Mouse (Mus musculus) midbrain, embryonic 15.5 days (tissue): ENCODE measurements around the gene Zfp710. TPM values are rescaled to one million over a fixed set of nuclear protein-coding genes. Genes with fewer than 3 reads are reported as not detected.
A peak's percentile ranks its signal among the peaks of the same experiment; 100 is the strongest.

Source experiments
- ATAC-seq: fragments of 200-750 bp; cut with Nextera tagmentation; replicated peaks from 2 replicates; pipeline ENCODE4 v1.8.0; 2017; ENCODE audit warnings: moderate TSS enrichment
- H3K27ac ChIP-seq: fragments of 300-500 bp; sonication (generic); 2 replicates; pipeline ENCODE4 v1.5.1; 2015; ENCODE audit warnings: mild to moderate bottlenecking, inconsistent platforms
- H3K27me3 ChIP-seq: fragments of 300-500 bp; sonication (generic); replicated peaks from 2 replicates; pipeline ENCODE4 v1.6.1; 2015; ENCODE audit warnings: inconsistent platforms
- H3K36me3 ChIP-seq: fragments of 300-500 bp; sonication (generic); replicated peaks from 2 replicates; pipeline ENCODE4 v1.6.1; 2015; ENCODE audit warnings: inconsistent platforms
- H3K4me1 ChIP-seq: fragments of 300-500 bp; sonication (generic); 2 replicates; pipeline ENCODE4 v1.6.1; 2015; ENCODE audit warnings: inconsistent platforms
- H3K4me2 ChIP-seq: fragments of 300-500 bp; sonication (generic); 2 replicates; pipeline ENCODE4 v1.6.1; 2015; ENCODE audit warnings: inconsistent platforms, mild to moderate bottlenecking, moderate library complexity
- H3K4me3 ChIP-seq: fragments of 300-500 bp; sonication (generic); 2 replicates; pipeline ENCODE4 v1.5.1; 2015; ENCODE audit warnings: mild to moderate bottlenecking, inconsistent platforms
- H3K9ac ChIP-seq: fragments of 300-500 bp; sonication (generic); 2 replicates; pipeline ENCODE4 v1.6.1; 2015; ENCODE audit warnings: mild to moderate bottlenecking, inconsistent platforms
- H3K9me3 ChIP-seq: fragments of 300-500 bp; sonication (generic); 2 replicates; pipeline ENCODE4 v1.6.1; 2016; ENCODE audit warnings: inconsistent platforms
- WGBS: fragments of 180-500 bp; shearing (Covaris S2); methylation state at CpG from one replicate; pipeline ENCODE4 v1.1.7; 2015; ENCODE audit warnings: mixed read lengths; 5-methylcytosine and 5-hydroxymethylcytosine counted together
- polyA plus RNA-seq: library from polyadenylated mRNA; unstranded; fragments of >200 nt; fragmentation: Nextera tagmentation; extraction: Ambion mirVana; gene quantifications from 2 replicates; pipeline ENCODE4 v1.2.1, GENCODE M21; 2015

The Zfp710 gene
- polyA plus RNA-seq, 1 experiment from 2014 or later, result 18.0 TPM

DNA sequence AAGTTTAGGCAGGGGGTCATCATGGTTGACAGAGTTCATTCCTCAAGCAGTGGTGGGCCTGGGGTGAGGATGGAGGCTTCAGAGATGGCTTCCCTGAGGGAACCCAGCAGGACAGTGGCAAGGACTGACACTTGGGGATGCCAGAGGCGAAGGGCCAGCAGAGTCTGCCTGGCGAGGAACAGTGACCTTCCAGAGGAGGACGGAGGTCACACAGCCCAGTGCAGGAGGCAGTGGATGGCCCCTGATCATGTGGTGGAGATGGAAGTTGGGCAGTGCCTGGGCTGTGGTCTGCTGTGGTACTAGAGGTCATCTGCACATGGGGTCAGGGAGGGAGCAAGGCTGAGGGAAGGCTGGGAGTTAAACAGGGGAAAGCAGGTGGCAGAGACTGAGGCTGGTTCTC lies 40.6 kb downstream of the Zfp710 start:
- Histone ChIP-seq H3K4me3 (no peak overlapping the region), H3K9me3 (no peaks in the 10 kb centered on the region), H3K9ac (no peak overlapping the region), H3K27ac (no peak overlapping the region), H3K36me3 (no peaks in the 10 kb centered on the region), H3K4me1 (peaks cover 36% of the 10 kb centered on the region), H3K4me2 (no peak overlapping the region), H3K27me3 (no peaks in the 10 kb centered on the region)
- ATAC-seq, result no peak
- WGBS, result 85% methylated on average over 3 of the region's 3 CpGs

DNA sequence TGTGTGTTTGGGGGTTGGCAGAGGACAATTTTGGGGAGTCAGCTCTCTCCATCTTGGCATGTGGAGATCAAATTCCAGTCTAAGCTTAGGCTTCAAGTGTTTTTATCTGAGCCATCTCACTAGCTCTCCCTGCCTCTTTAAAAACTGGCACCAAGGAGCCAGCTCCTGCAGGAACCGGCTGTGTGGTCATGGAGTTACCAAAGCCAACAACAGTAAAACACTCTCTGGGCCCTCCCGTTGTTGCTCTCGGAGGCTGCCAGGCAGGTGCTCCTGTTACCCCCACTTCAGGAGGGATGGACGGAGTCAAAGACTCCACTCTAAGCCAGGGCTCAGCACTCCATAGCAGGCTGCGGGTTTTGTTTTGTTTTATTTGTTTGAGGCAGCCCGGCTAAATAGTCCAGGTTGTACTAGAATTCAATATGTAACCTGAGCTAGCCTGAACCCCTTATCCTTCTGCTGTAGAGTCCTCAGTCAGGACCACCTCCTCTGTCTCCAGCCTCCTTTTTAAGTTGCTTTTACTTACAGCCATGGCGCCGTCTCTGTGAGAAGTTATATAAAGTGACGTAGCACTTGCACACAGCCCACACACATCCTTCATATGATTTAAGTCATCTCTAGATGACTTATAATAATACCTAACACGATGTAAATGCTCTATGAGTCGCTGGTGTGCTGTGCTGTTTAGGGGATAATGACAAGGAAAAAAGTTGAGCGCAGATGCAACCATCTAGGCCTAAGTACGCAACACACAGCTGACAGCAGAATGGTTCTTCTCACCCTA lies 42.3 kb downstream of the Zfp710 start:
- whole genome bisulfite sequencing, result 81% methylated on average over 13 of the region's 13 CpGs
- Histone ChIP-seq H3K4me1 (peaks cover 48% of the 10 kb centered on the region), H3K9me3 (no peaks in the 10 kb centered on the region), H3K27me3 (no peaks in the 10 kb centered on the region), H3K36me3 (no peaks in the 10 kb centered on the region), H3K4me3 (no peak overlapping the region), H3K27ac (no peak overlapping the region), H3K9ac (no peak overlapping the region), H3K4me2 (no peak overlapping the region)
- no peak for ATAC-seq

DNA sequence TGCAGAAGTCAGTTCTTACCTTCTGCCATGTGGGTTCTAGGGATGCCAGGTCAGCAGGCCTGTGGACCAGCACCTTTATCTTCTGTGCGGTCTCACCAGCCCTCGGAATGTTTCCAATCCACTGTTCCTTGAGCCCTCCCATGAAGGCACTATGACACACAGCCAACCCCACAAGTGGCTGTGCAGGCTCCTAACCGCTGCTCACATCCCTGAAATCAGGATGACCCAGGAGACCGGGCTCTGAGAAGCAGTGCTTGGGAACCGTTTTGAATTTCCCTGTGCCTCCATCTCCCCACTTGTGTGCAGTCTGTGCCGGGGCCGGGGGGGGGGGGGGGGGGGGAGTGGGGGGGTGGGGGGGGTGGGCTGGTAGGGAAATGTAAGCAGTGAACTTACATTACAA lies 43.7 kb downstream of the Zfp710 start:
- H3K36me3 ChIP-seq, result no peaks in the 10 kb centered on the region
- H3K4me2 ChIP-seq, result no peak overlapping the region
- no peaks in the 10 kb centered on the region for H3K9me3 ChIP-seq
- no peak overlapping the region for H3K9ac ChIP-seq
- peaks cover 56% of the 10 kb centered on the region for H3K4me1 ChIP-seq
- no peak overlapping the region for H3K27ac ChIP-seq
- ATAC-seq, result no peak
- H3K27me3 ChIP-seq, result no peaks in the 10 kb centered on the region
- 65% methylated on average over 5 of the region's 7 CpGs for WGBS
- H3K4me3 ChIP-seq, result no peak overlapping the region

DNA sequence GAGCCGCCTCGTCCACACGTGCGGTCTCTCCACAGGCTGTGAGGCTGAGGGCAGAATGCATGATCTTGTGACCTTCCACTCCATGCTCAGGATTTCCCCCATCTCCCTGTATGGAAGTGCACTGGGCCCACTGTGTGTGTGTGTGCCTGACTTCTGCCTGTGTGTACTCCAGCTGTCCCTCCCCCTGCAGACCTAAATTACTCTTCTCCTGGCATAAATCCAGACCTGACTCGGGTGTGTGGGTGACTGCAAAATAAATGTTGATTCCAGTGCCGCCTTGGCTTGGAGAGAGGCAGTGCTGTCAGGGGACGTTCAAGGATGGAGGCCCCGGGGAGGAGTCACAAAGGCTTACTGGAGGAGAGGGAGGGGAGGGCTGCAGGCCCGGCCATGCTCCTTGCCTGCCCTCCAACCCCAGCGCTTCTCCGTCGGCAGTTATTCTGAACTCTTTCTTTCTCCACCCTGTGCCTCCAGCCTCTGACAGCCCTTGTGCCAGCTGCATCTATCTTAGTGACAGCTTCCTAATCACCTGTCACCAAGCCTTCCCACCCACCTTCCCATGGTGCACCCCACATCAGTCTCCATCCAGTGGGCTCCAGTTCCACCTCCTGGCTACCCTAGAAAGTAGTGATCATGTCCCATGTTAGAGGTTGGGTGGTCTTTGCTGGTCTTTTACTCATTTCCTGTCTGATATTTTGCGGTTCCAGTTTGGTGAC lies 45.2 kb downstream of the Zfp710 start:
- peaks cover 46% of the 10 kb centered on the region for H3K4me1 ChIP-seq
- H3K9me3 ChIP-seq, result no peaks in the 10 kb centered on the region
- H3K27me3 ChIP-seq, result no peaks in the 10 kb centered on the region
- WGBS, result 9% methylated on average over 13 of the region's 13 CpGs
- no peak overlapping the region; the same call in 1 of the 2 replicates for H3K4me2 ChIP-seq
- H3K36me3 ChIP-seq, result no peaks in the 10 kb centered on the region
- H3K4me3 ChIP-seq, result no peak overlapping the region
- peak overlapping the region; percentile 65 for H3K27ac ChIP-seq
- peak overlapping the region; percentile 11; the same call in 1 of the 2 replicates for H3K9ac ChIP-seq
- ATAC-seq, result peak; percentile 51

DNA sequence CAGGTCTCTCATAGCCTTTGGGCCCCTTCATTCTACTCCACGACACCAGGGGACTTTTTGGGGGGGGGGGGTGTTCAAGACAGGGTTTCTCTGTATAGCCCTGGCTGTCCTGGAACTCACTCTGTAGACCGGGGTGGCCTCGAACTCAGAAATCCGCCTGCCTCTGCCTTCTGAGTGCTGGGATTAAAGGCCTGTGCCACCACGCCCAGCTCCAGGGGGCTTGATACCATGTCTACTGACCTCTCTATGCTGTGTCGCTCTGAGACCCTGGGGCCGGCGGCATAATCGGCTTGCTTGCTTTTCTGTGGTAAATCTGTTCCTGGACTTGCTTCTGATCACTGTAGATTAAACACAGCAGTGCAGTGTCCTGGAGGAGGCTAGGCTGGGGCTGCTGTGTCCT lies 46.6 kb downstream of the Zfp710 start:
- H3K27ac ChIP-seq, result no peak overlapping the region
- H3K4me2 ChIP-seq, result no peak overlapping the region
- H3K9ac ChIP-seq, result no peak overlapping the region
- peaks cover 55% of the 10 kb centered on the region for H3K4me1 ChIP-seq
- no peaks in the 10 kb centered on the region for H3K27me3 ChIP-seq
- H3K4me3 ChIP-seq, result no peak overlapping the region
- no peaks in the 10 kb centered on the region for H3K36me3 ChIP-seq
- H3K9me3 ChIP-seq, result no peaks in the 10 kb centered on the region
- 88% methylated on average over 9 of the region's 9 CpGs for WGBS
- ATAC-seq, result no peak

DNA sequence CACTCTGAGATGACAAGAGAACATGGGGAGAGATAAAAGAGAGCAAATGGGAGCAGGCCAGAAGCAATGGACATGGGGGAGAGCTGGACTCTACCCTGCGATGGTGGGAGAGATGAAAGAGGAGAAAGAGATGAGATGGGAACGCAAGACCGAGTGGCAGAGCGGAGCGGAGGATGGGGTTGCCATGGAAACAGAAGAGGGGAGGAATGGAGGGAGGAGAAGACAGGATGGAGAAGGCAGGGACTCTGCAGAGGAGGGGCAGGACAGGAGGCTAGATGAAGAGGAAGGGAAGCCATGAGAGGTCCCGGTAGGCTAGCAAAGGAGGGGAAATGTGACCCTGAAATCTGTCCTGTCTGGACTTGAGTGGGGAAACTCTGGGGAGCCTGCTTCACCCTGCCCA lies 47.7 kb downstream of the Zfp710 start:
- H3K27me3 ChIP-seq, result no peaks in the 10 kb centered on the region
- H3K4me3 ChIP-seq, result no peak overlapping the region
- no peaks in the 10 kb centered on the region for H3K9me3 ChIP-seq
- no peak overlapping the region for H3K9ac ChIP-seq
- H3K36me3 ChIP-seq, result no peaks in the 10 kb centered on the region
- H3K4me1 ChIP-seq, result peaks cover 66% of the 10 kb centered on the region
- ATAC-seq, result peak; percentile 57
- H3K4me2 ChIP-seq, result 0 out of 2 replicates have a peak overlapping the region, but pooled peaks have one; percentile 9
- WGBS, result 18% methylated on average over 6 of the region's 6 CpGs
- H3K27ac ChIP-seq, result peak overlapping the region; percentile 34

DNA sequence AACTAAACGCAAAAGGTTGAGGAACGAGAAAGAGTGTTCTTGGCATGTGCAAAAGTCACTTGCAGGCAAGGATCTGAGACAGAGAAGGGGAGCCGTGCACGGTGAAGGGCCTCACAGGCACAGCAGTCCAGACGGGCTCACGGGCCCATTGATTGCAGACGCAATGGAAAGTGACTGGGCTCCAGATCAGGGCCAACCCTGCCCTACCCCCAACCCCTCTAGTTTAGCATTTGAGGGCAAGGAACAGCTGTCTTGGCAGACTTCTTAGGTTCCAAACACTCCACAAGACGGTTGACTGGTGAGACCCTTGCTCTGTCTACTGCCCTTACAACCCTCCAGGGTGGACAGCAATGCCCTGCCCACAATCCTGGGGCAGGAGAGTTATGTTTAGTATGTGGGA lies 48.9 kb downstream of the Zfp710 start:
- no peak overlapping the region for H3K4me3 ChIP-seq
- H3K9me3 ChIP-seq, result no peaks in the 10 kb centered on the region
- H3K36me3 ChIP-seq, result no peaks in the 10 kb centered on the region
- peaks cover 66% of the 10 kb centered on the region for H3K4me1 ChIP-seq
- no peak for ATAC-seq
- H3K4me2 ChIP-seq, result no peak overlapping the region
- H3K27me3 ChIP-seq, result no peaks in the 10 kb centered on the region
- no peak overlapping the region for H3K27ac ChIP-seq
- no peak overlapping the region for H3K9ac ChIP-seq
- 82% methylated on average over 8 of the region's 8 CpGs for WGBS

DNA sequence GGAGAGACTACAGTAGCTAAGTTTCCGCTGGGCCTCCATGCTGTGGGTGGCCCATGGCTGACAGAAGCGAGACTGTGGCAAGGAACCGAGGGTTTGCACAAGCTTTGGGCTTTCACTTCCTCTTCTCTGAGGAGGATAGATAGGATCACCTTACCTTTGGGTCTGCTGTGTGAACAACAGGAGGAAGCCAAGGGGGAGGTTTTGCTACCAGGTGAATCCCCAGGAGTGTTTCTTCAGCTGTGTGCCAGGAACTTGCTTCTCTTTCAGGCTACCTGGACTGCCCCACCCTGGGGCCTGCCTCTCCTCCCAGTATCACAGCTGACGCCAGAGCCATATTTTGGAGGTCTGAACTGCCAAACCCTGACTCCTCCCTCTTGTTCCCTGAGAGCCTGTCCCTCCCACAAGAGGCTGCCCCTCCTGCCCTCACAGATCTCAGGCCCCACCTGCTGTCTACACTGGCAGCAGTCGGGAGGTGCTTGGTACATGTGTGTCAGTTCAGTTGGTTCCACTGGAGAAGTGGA lies 50.4 kb downstream of the Zfp710 start:
- ATAC-seq, result no peak
- no peak overlapping the region for H3K4me2 ChIP-seq
- no peaks in the 10 kb centered on the region for H3K36me3 ChIP-seq
- 44% methylated on average over 5 of the region's 5 CpGs for WGBS
- no peak overlapping the region for H3K9ac ChIP-seq
- H3K27me3 ChIP-seq, result no peaks in the 10 kb centered on the region
- no peaks in the 10 kb centered on the region for H3K9me3 ChIP-seq
- no peak overlapping the region; the same call in 1 of the 2 replicates for H3K27ac ChIP-seq
- peaks cover 64% of the 10 kb centered on the region for H3K4me1 ChIP-seq
- no peak overlapping the region for H3K4me3 ChIP-seq

DNA sequence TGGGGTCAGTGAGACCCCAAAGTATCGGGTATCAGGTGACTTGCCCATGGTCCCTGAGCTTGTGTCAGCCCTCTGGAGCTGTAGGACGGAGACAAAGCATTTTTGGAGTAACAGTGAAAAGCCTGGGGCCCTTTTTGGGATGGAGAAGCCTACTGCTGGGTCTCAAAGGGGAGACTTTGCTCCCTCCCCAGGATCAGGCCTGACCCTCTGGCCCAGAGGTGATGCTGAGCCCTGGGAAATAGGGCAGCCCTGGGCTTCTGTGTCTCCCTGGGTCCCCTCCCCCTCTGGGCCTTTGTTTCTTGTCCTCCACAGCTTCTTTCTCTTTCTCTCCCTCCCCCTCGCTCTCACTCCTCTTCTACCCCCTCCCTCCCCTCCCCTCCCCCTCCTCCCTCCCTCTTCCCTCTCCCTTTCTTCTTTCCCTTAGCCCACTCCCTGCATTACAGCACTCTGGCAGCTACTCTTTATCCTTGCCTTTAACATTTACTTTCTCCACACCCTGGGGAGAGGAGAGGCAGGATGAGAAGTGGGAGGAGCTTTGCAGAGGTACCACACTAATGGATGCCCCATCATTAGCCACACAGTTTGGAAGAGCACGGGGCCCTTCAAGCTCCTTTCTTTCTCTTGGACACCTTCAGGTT lies 51.5 kb downstream of the Zfp710 start:
- Histone ChIP-seq H3K4me3 (no peak overlapping the region), H3K27ac (peak overlapping the region; percentile 30), H3K9ac (no peak overlapping the region), H3K27me3 (no peaks in the 10 kb centered on the region), H3K9me3 (no peaks in the 10 kb centered on the region), H3K4me2 (no peak overlapping the region), H3K36me3 (0 out of 2 replicates have a peak, but pooled peaks cover under 1% of the 10 kb centered on the region), H3K4me1 (peaks cover 56% of the 10 kb centered on the region)
- WGBS, result 11% methylated on average over 3 of the region's 4 CpGs
- ATAC-seq, result peak; percentile 31; the same call in 1 of the 2 replicates

DNA sequence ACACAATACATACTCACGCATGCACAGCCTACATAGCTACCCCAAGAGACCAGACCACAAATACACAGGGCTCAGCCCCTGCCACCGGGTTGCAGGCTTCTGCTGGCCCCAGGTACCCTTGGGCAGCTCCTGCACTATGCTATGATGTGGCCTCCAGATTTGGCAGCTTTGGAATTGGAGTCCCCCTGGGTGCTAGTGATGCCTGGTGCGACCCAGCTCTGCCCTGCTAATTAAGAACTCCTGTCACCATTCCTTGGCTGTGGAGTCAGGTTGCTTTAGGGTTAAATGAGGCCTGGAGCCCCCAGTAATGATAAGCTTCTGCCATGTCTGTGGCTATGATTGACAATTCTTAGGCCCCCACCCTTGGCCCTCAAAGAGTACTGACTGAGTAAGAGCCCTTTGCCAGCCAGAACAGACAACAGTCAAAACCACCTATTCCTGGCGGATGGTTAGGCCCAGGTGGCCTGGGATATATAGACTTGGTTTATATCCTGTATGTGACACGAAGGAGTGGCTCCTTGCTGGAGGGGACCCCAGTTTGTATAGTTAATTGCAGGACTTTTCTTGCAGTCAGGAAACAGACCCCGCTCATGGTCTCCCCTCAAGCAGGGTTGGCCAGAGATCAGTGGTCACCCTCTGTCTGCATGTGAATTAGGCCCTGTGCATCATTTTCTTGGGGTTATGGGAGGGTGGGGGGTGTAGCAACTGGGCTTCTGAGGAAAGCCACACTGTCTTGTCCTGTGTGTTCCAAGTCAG lies 52.5 kb downstream of the Zfp710 start:
- Histone ChIP-seq H3K9me3 (no peaks in the 10 kb centered on the region), H3K27ac (peak overlapping the region; percentile 30; the same call in 1 of the 2 replicates), H3K4me1 (peaks cover 46% of the 10 kb centered on the region), H3K4me3 (no peak overlapping the region), H3K27me3 (no peaks in the 10 kb centered on the region), H3K36me3 (peaks cover 3% of the 10 kb centered on the region; the same call in 1 of the 2 replicates), H3K9ac (no peak overlapping the region), H3K4me2 (no peak overlapping the region)
- 56% methylated on average over 6 of the region's 6 CpGs for WGBS
- no peak for ATAC-seq

DNA sequence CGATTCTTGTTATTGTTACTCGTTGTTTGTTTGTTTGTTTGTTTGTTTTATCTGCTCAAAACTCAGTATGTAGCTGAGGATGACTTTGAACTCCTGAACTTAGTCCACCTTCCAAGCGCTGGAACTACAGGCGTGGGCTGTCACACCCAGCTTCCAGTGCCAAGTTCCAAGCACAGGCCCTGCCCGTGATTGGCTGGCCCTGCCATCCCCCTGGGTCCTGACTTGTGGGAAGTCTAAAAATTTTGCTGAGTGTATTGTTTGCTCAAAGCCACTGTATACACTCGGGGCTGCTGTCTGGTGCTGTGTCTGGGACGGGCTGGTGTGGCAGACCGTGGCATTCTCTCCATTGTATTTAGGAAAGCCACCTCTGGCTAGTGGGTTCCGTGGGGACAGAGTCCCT lies 53.2 kb downstream of the Zfp710 start:
- Histone ChIP-seq H3K27me3 (no peaks in the 10 kb centered on the region), H3K9me3 (no peaks in the 10 kb centered on the region), H3K27ac (no peak overlapping the region), H3K4me2 (no peak overlapping the region), H3K9ac (no peak overlapping the region), H3K4me1 (peaks cover 40% of the 10 kb centered on the region), H3K4me3 (no peak overlapping the region), H3K36me3 (peaks cover 5% of the 10 kb centered on the region; the same call in 1 of the 2 replicates)
- 61% methylated on average over 9 of the region's 9 CpGs for WGBS
- no peak for ATAC-seq
